Mouse (Mus musculus) heart, postnatal 14 days (tissue): ENCODE results near the gene Epn2. TPM values are rescaled to one million over a fixed set of nuclear protein-coding genes. Genes with fewer than 3 reads are reported as not detected.

Experiments
- DNase-seq, 2 experiments: peaks; one replicate each; pipeline ENCODE4 v3.0.0; 2021 to 2022
- intact Hi-C: fragments of 180-260 bp; cut with DNase I; formaldehyde crosslinking; loops from one replicate; pipeline ENCODE4 v1.15.1; 2025
- total RNA-seq, 2 experiments: library from RNA; stranded (reverse); gene quantifications; 2 replicates each; pipeline ENCODE4 v1.2.3; 2021

The Epn2 gene
- total RNA-seq, 2 experiments from 2014 or later, result 23.4 to 29.8 TPM

- intact Hi-C loops, result no loop called here
- DNase-seq, result no peak
These were observed 101.7 kb downstream of the Epn2 start for GRCm38 (mm10) chr11:61477566-61478508.

GRCm38 (mm10) chr11:61476786-61477382, 102.6 kb downstream of the Epn2 start:
- DNase-seq, result no peak
- intact Hi-C loops, result no loop called here

GRCm38 (mm10) chr11:61473630-61474029, 105.9 kb downstream of the Epn2 start:
- intact Hi-C loops, result no loop called here
- no peak for DNase-seq

- no peak for DNase-seq
- intact Hi-C loops, result no loop called here
These were observed 108.6 kb downstream of the Epn2 start for GRCm38 (mm10) chr11:61470880-61471279.

GRCm38 (mm10) chr11:61469317-61469917, 110.1 kb downstream of the Epn2 start:
- intact Hi-C loops, result no loop called here
- no peak for DNase-seq

GRCm38 (mm10) chr11:61468534-61468933, 111.0 kb downstream of the Epn2 start:
- intact Hi-C loops, result no loop called here
- no peak for DNase-seq

Other genes starting within 250 kb of the Epn2 start
- gene Slc47a2, start 236.8 kb downstream of the Epn2 start, total RNA-seq, result not detected
- gene Slc47a1, start 201.3 kb downstream of the Epn2 start, total RNA-seq, result 10 to 100 TPM; 25.8 to 31.2 TPM
- gene Rnf112, start 125.6 kb downstream of the Epn2 start, total RNA-seq, result under 1 TPM; 0.17 to 0.34 TPM
- 100 to 1,000 TPM; 112 to 142 TPM for gene Mfap4, start 94.3 kb downstream of the Epn2 start, total RNA-seq
- 1 to 10 TPM; 8.9 to 9.7 TPM for gene Mapk7, start 85.3 kb downstream of the Epn2 start, total RNA-seq
- 10 to 100 TPM in 1 of 2 experiments, 1 to 10 TPM in 1; 9.4 to 11.1 TPM for gene B9d1, start 74.5 kb downstream of the Epn2 start, total RNA-seq
- gene Grap, start 73.6 kb upstream of the Epn2 start, total RNA-seq, result 10 to 100 TPM; 13.9 to 15.4 TPM
- gene Fam83g, start 104.4 kb upstream of the Epn2 start, total RNA-seq, result under 1 TPM; 0.07 to 0.24 TPM
- gene Slc5a10, start 141.1 kb upstream of the Epn2 start, total RNA-seq, result not detected
- 1 to 10 TPM; 6.4 to 7.0 TPM for gene Prpsap2, start 182.4 kb upstream of the Epn2 start, total RNA-seq